Mouse (Mus musculus) forebrain, embryonic 12.5 days (tissue): ENCODE results near the gene Abca7. TPM values are rescaled to one million over a fixed set of nuclear protein-coding genes. Genes with fewer than 3 reads are reported as not detected.

Source experiments
- ATAC-seq: fragments of 200-750 bp; cut with Nextera tagmentation; 2 replicates; pipeline ENCODE4 v1.8.0; 2017; ENCODE audit warnings: moderate TSS enrichment; ENCODE audit not compliant: low FRiP score
- H3K27ac ChIP-seq: fragments of 300-500 bp; sonication (generic); 2 replicates; pipeline ENCODE4 v1.5.1; 2016; ENCODE audit warnings: mild to moderate bottlenecking
- H3K27me3 ChIP-seq: fragments of 300-500 bp; sonication (generic); 2 replicates; pipeline ENCODE4 v1.6.1; 2016; ENCODE audit warnings: mild to moderate bottlenecking
- H3K36me3 ChIP-seq: fragments of 300-500 bp; sonication (generic); replicated peaks from 2 replicates; pipeline ENCODE4 v1.6.1; 2016; ENCODE audit warnings: mild to moderate bottlenecking
- H3K4me1 ChIP-seq: fragments of 300-500 bp; sonication (generic); 2 replicates; pipeline ENCODE4 v1.6.1; 2016
- H3K4me2 ChIP-seq: fragments of 300-500 bp; sonication (generic); 2 replicates; pipeline ENCODE4 v1.6.1; 2016; ENCODE audit warnings: mild to moderate bottlenecking, moderate library complexity
- H3K4me3 ChIP-seq: fragments of 300-500 bp; sonication (generic); replicated peaks from 2 replicates; pipeline ENCODE4 v1.5.1; 2016; ENCODE audit warnings: mild to moderate bottlenecking
- H3K9ac ChIP-seq: fragments of 300-500 bp; sonication (generic); 2 replicates; pipeline ENCODE4 v1.6.1; 2016; ENCODE audit warnings: mild to moderate bottlenecking
- H3K9me3 ChIP-seq: fragments of 300-500 bp; sonication (generic); 2 replicates; pipeline ENCODE4 v1.6.1; 2016
- WGBS: fragments of 180-500 bp; shearing (Covaris S2); methylation state at CpG from one replicate; pipeline ENCODE4 v1.1.7; 2016; 5-methylcytosine and 5-hydroxymethylcytosine counted together
- polyA plus RNA-seq: library from polyadenylated mRNA; unstranded; fragments of >200 nt; fragmentation: Nextera tagmentation; extraction: Ambion mirVana; gene quantifications from 2 replicates; pipeline ENCODE4 v1.2.1, GENCODE M21; 2016

The Abca7 gene
- polyA plus RNA-seq, 1 experiment from 2014 or later: 5.8 TPM

GRCm38 (mm10) chr10:79976722-79977107 is 19.6 kb upstream of the Abca7 start:
- 67% methylated on average over 35 of the region's 36 CpGs for WGBS
- peaks cover 60% of the 10 kb centered on the region for H3K36me3 ChIP-seq
- H3K9me3 ChIP-seq: no peaks in the 10 kb centered on the region
- no peak overlapping the region for H3K9ac ChIP-seq
- H3K27ac ChIP-seq: no peak overlapping the region
- no peak overlapping the region for H3K4me2 ChIP-seq
- no peak for ATAC-seq
- peaks cover 20% of the 10 kb centered on the region for H3K27me3 ChIP-seq
- H3K4me3 ChIP-seq: no peak overlapping the region
- H3K4me1 ChIP-seq: peaks cover 14% of the 10 kb centered on the region

GRCm38 (mm10) chr10:79977324-79977723 is 19.0 kb upstream of the Abca7 start:
- 81% methylated on average over 28 of the region's 28 CpGs for WGBS
- H3K4me3 ChIP-seq: 0 out of 2 replicates have a peak overlapping the region, but pooled peaks have one; percentile 1
- peaks cover 60% of the 10 kb centered on the region for H3K36me3 ChIP-seq
- H3K4me1 ChIP-seq: peaks cover 17% of the 10 kb centered on the region
- ATAC-seq: no peak
- peak overlapping the region; percentile 12; the same call in 1 of the 2 replicates for H3K9ac ChIP-seq
- no peak overlapping the region for H3K4me2 ChIP-seq
- H3K27ac ChIP-seq: no peak overlapping the region
- no peaks in the 10 kb centered on the region for H3K9me3 ChIP-seq
- peaks cover 14% of the 10 kb centered on the region for H3K27me3 ChIP-seq

- Histone ChIP-seq H3K27me3 (peaks cover 7% of the 10 kb centered on the region; the same call in 1 of the 2 replicates), H3K9me3 (no peaks in the 10 kb centered on the region), H3K4me2 (no peak overlapping the region), H3K4me1 (peaks cover 24% of the 10 kb centered on the region), H3K27ac (no peak overlapping the region), H3K4me3 (no peak overlapping the region), H3K36me3 (peaks cover 60% of the 10 kb centered on the region), H3K9ac (no peak overlapping the region)
- WGBS: 94% methylated on average over 21 of the region's 21 CpGs
- no peak for ATAC-seq
Observed at GRCm38 (mm10) chr10:79978061-79978460, 18.2 kb upstream of the Abca7 start.

GRCm38 (mm10) chr10:79979401-79980155 is 16.7 kb upstream of the Abca7 start:
- Histone ChIP-seq H3K27me3 (no peaks in the 10 kb centered on the region), H3K4me1 (peaks cover 31% of the 10 kb centered on the region), H3K9me3 (no peaks in the 10 kb centered on the region), H3K36me3 (peaks cover 54% of the 10 kb centered on the region), H3K4me2 (no peak overlapping the region), H3K9ac (no peak overlapping the region), H3K27ac (no peak overlapping the region), H3K4me3 (no peak overlapping the region)
- ATAC-seq: no peak
- WGBS: 94% methylated on average over 22 of the region's 22 CpGs

GRCm38 (mm10) chr10:79983205-79983604 is 13.1 kb upstream of the Abca7 start:
- Histone ChIP-seq H3K4me1 (peaks cover 55% of the 10 kb centered on the region), H3K27me3 (peaks cover 18% of the 10 kb centered on the region), H3K36me3 (peaks cover 21% of the 10 kb centered on the region), H3K9ac (peak overlapping the region; percentile 80), H3K27ac (peak overlapping the region; percentile 94; the same call in 1 of the 2 replicates), H3K4me3 (peak overlapping the region; percentile 76), H3K9me3 (no peaks in the 10 kb centered on the region), H3K4me2 (peak overlapping the region; percentile 91)
- ATAC-seq: no peak
- WGBS: 79% methylated on average over 5 of the region's 5 CpGs

- peaks cover 16% of the 10 kb centered on the region for H3K36me3 ChIP-seq
- H3K4me2 ChIP-seq: peak overlapping the region; percentile 91
- WGBS: under 1% methylated on average over 15 of the region's 21 CpGs
- H3K27ac ChIP-seq: peak overlapping the region; percentile 94
- peaks cover 22% of the 10 kb centered on the region for H3K27me3 ChIP-seq
- 0 out of 2 replicates have a peak, but pooled peaks have one; percentile 2 for ATAC-seq
- peak overlapping the region; percentile 80 for H3K9ac ChIP-seq
- H3K4me3 ChIP-seq: peak overlapping the region; percentile 76
- H3K4me1 ChIP-seq: peaks cover 59% of the 10 kb centered on the region
- no peaks in the 10 kb centered on the region for H3K9me3 ChIP-seq
Observed at GRCm38 (mm10) chr10:79983670-79984069, 12.6 kb upstream of the Abca7 start.

- Histone ChIP-seq H3K9me3 (no peaks in the 10 kb centered on the region), H3K9ac (peak within 1 kb of the TSS; percentile 80), H3K4me3 (peak within 1 kb of the TSS; percentile 76), H3K27ac (peak within 1 kb of the TSS; percentile 94), H3K4me1 (peaks cover 62% of the 10 kb centered on the region), H3K36me3 (peaks cover 10% of the 10 kb centered on the region), H3K27me3 (peaks cover 29% of the 10 kb centered on the region), H3K4me2 (peak within 1 kb of the TSS; percentile 91)
- ATAC-seq: peak; percentile 79
- WGBS: under 1% methylated on average over 41 of the region's 49 CpGs
Observed at GRCm38 (mm10) chr10:79984195-79984816, 12.0 kb upstream of the Abca7 start, which contains the start of gene Tmem259. Gene Tmem259 (minus strand): TSS chr10:79984330.

- peak overlapping the region; percentile 76 for H3K4me3 ChIP-seq
- peaks cover 63% of the 10 kb centered on the region for H3K4me1 ChIP-seq
- H3K27me3 ChIP-seq: peaks cover 34% of the 10 kb centered on the region
- peak overlapping the region; percentile 91 for H3K4me2 ChIP-seq
- H3K27ac ChIP-seq: peak overlapping the region; percentile 94
- peak; percentile 94 for ATAC-seq
- WGBS: under 1% methylated on average over 22 of the region's 22 CpGs
- 0 out of 2 replicates have a peak, but pooled peaks cover 4% of the 10 kb centered on the region for H3K36me3 ChIP-seq
- H3K9me3 ChIP-seq: no peaks in the 10 kb centered on the region
- H3K9ac ChIP-seq: peak overlapping the region; percentile 80
Observed at GRCm38 (mm10) chr10:79984871-79985270, 11.4 kb upstream of the Abca7 start.

GRCm38 (mm10) chr10:79985334-79986231 is 10.7 kb upstream of the Abca7 start:
- no peak for ATAC-seq
- H3K4me1 ChIP-seq: peaks cover 63% of the 10 kb centered on the region
- WGBS: 5% methylated on average over 35 of the region's 35 CpGs

GRCm38 (mm10) chr10:79986232-79986878 is 9.9 kb upstream of the Abca7 start:
- Histone ChIP-seq H3K9me3 (no peaks in the 10 kb centered on the region), H3K27ac (peak overlapping the region; percentile 94), H3K36me3 (no peaks in the 10 kb centered on the region), H3K4me2 (peak overlapping the region; percentile 91), H3K4me1 (peaks cover 57% of the 10 kb centered on the region), H3K27me3 (peaks cover 49% of the 10 kb centered on the region), H3K4me3 (peak overlapping the region; percentile 76), H3K9ac (peak overlapping the region; percentile 80)
- ATAC-seq: no peak
- WGBS: 50% methylated on average over 6 of the region's 6 CpGs

More at GRCm38 (mm10) chr10:79985334-79986231, 10.7 kb upstream of the Abca7 start:
- Histone ChIP-seq H3K27me3 (peaks cover 41% of the 10 kb centered on the region), H3K27ac (peak overlapping the region; percentile 94), H3K36me3 (0 out of 2 replicates have a peak, but pooled peaks cover under 1% of the 10 kb centered on the region), H3K4me3 (peak overlapping the region; percentile 76), H3K9me3 (no peaks in the 10 kb centered on the region), H3K9ac (peak overlapping the region; percentile 80), H3K4me2 (peak overlapping the region; percentile 91)

- Histone ChIP-seq H3K4me3 (peak overlapping the region; percentile 41; the same call in 1 of the 2 replicates), H3K4me2 (peak overlapping the region; percentile 13; the same call in 1 of the 2 replicates)
Observed at GRCm38 (mm10) chr10:79986963-79987362, 9.3 kb upstream of the Abca7 start.

More at GRCm38 (mm10) chr10:79986963-79987362, 9.3 kb upstream of the Abca7 start:
- ATAC-seq: no peak
- WGBS: 3% methylated on average over 11 of the region's 11 CpGs
- Histone ChIP-seq H3K4me1 (peaks cover 51% of the 10 kb centered on the region), H3K36me3 (no peaks in the 10 kb centered on the region), H3K9me3 (peaks cover 3% of the 10 kb centered on the region; the same call in 1 of the 2 replicates), H3K27me3 (peaks cover 49% of the 10 kb centered on the region), H3K9ac (no peak overlapping the region), H3K27ac (peak overlapping the region; percentile 31; the same call in 1 of the 2 replicates)
